Mouse (Mus musculus) cortical plate, adult 2 months (tissue): ENCODE results near the gene Slc48a1.

Experiments
- CTCF ChIP-seq: fragments of 200-500 bp; IDR thresholded peaks from 2 replicates; pipeline ENCODE4 v1.5.1; 2011; ENCODE audit warnings: mild to moderate bottlenecking, control low read depth, low read length; ENCODE audit not compliant: insufficient read depth; ENCODE audit errors: extremely low read depth
- POLR2A ChIP-seq: fragments of 200-500 bp; IDR thresholded peaks from 2 replicates; pipeline ENCODE4 v1.6.1; 2011; ENCODE audit warnings: mild to moderate bottlenecking, low read length, control low read depth; ENCODE audit not compliant: insufficient read depth; ENCODE audit errors: extremely low read depth

DNA sequence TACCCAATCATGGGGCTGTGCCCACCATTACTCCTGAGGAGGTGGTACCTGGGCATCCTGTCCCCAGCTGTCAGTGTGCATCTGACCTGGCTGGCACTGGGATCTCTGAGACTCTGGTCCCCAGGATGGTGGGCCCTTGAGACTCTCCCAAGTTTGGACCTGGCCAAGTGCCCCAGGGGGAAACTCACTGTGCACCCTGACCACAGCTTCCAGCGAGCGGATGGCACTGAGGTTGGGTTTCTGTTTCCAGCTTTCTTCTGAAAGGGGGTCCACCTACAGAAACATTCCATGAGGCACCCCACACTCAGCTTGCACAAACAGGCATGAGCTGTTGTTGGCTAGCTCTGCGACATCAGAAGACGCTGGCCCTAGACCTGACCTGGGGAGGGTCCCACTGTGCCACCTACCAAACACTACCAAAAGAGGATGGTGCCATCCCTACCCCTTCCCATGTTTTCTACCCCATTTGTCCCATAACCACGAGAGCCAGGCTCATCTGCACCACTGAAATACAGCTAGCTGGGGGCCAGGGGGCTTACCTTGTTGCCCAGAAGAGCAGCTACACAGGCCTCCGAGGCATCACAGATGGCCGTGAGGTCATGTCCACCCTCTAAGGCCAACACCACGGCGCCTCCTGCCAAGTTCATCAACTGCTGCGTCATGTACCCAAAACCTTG lies 17.4 kb downstream of the Slc48a1 start:
- no peak for TF ChIP-seq CTCF
- no peak for TF ChIP-seq POLR2A
